Comparison of ENCODE assay signal across 16 mouse cellular contexts in genomic region chr6:100887012-100887411, GRCm38 (mm10).
"Had no signal": no experiment of that assay in that cellular context is flagged by ENCODE, and none has a peak within 500 bp of the region (broad histone marks: within the 10 kb centered on the region; RNA-seq: fewer than 3 reads in every experiment).

No protein-coding gene starts in this region.

- DNase-seq: layer of hippocampus, adult 9-11 months; layer of hippocampus, postnatal 36 days; liver; liver, embryonic 13.5 days; liver, postnatal 0 days; lung, postnatal 14 days; right cerebral cortex, postnatal 14 days; thymus, postnatal 36 days had no signal

- H3K27ac ChIP-seq: intestine, embryonic 15.5 days; limb, embryonic 12.5 days; liver, embryonic 13.5 days; lung, embryonic 15.5 days; macrophage; neural tube, embryonic 13.5 days had no signal

- H3K4me2 ChIP-seq: intestine, embryonic 15.5 days; limb, embryonic 12.5 days; liver, embryonic 13.5 days; lung, embryonic 15.5 days; midbrain, embryonic 11.5 days; neural tube, embryonic 13.5 days had no signal

- H3K9ac ChIP-seq: intestine, embryonic 15.5 days; limb, embryonic 12.5 days; liver, embryonic 13.5 days; liver, postnatal 0 days; lung, embryonic 15.5 days; neural tube, embryonic 13.5 days had no signal

- ATAC-seq: intestine, embryonic 15.5 days; liver, postnatal 0 days; midbrain, embryonic 16.5 days had no signal

- H3K9me3 ChIP-seq: intestine, embryonic 15.5 days; liver, embryonic 13.5 days; lung, embryonic 15.5 days; neural tube, embryonic 13.5 days had no signal

- H3K27me3 ChIP-seq: intestine, embryonic 15.5 days; liver, embryonic 13.5 days; lung, embryonic 15.5 days had no signal

- H3K36me3 ChIP-seq: intestine, embryonic 15.5 days; limb, embryonic 12.5 days; liver, embryonic 13.5 days; lung, embryonic 15.5 days; neural tube, embryonic 13.5 days had no signal

- H3K4me3 ChIP-seq: intestine, embryonic 15.5 days; limb, embryonic 12.5 days; liver, embryonic 13.5 days; lung, embryonic 15.5 days; megakaryocyte, embryonic 14.5 days; neural tube, embryonic 13.5 days had no signal
